Mouse (Mus musculus) hindbrain, embryonic 11.5 days (tissue): ENCODE measurements around the gene Creb5. TPM values are rescaled to one million over a fixed set of nuclear protein-coding genes. Genes with fewer than 3 reads are reported as not detected.

ENCODE experiments used
- ATAC-seq: fragments of 200-750 bp; cut with Nextera tagmentation; 2 replicates; pipeline ENCODE4 v1.8.0; 2017; ENCODE audit warnings: mild to moderate bottlenecking, moderate TSS enrichment, moderate library complexity; ENCODE audit not compliant: low FRiP score
- DNase-seq: peaks from one replicate; pipeline ENCODE4 v3.0.0-alpha.2; 2015; ENCODE audit warnings: low spot score
- H3K27ac ChIP-seq: fragments of 300-500 bp; sonication (generic); 2 replicates; pipeline ENCODE4 v1.5.1; 2014; ENCODE audit warnings: mild to moderate bottlenecking, low read depth, low read length
- H3K27me3 ChIP-seq: fragments of 300-500 bp; sonication (generic); 2 replicates; pipeline ENCODE4 v1.6.1; 2014; ENCODE audit warnings: mild to moderate bottlenecking, low read length, moderate library complexity, mixed read lengths; ENCODE audit not compliant: control insufficient read depth, insufficient read depth
- H3K36me3 ChIP-seq: fragments of 300-500 bp; sonication (generic); 2 replicates; pipeline ENCODE4 v1.6.1; 2014; ENCODE audit warnings: mild to moderate bottlenecking, low read length, moderate library complexity, mixed read lengths; ENCODE audit not compliant: control insufficient read depth, insufficient read depth
- H3K4me1 ChIP-seq: fragments of 300-500 bp; sonication (generic); replicated peaks from 2 replicates; pipeline ENCODE4 v1.6.1; 2014; ENCODE audit warnings: low read length, mixed read lengths; ENCODE audit not compliant: control insufficient read depth, insufficient read depth
- H3K4me2 ChIP-seq: fragments of 300-500 bp; sonication (generic); replicated peaks from 2 replicates; pipeline ENCODE4 v1.6.1; 2014; ENCODE audit warnings: mild to moderate bottlenecking, low read depth, low read length
- H3K4me3 ChIP-seq: fragments of 300-500 bp; sonication (generic); 2 replicates; pipeline ENCODE4 v1.5.1; 2014; ENCODE audit warnings: low read depth, low read length
- H3K9ac ChIP-seq: fragments of 300-500 bp; sonication (generic); 2 replicates; pipeline ENCODE4 v1.6.1; 2014; ENCODE audit warnings: low read depth, low read length
- H3K9me3 ChIP-seq: fragments of 300-500 bp; sonication (generic); 2 replicates; pipeline ENCODE4 v1.6.1; 2016; ENCODE audit warnings: low read length; ENCODE audit not compliant: control insufficient read depth
- whole genome bisulfite sequencing: fragments of 180-500 bp; shearing (Covaris S2); extraction: QIAGEN DNeasy Blood & Tissue Kit; methylation state at CpG from one replicate; pipeline ENCODE4 v1.1.7; 2014; 5-methylcytosine and 5-hydroxymethylcytosine counted together
- polyA plus RNA-seq: library from polyadenylated mRNA; unstranded; fragments of >200 nt; fragmentation: Nextera tagmentation; extraction: Ambion mirVana; gene quantifications from 2 replicates; pipeline ENCODE4 v1.2.1, GENCODE M21; 2014

The Creb5 gene
- polyA plus RNA-seq, 1 experiment from 2014 or later, result 5.5 TPM

- ATAC-seq, result no peak
- peaks cover 3% of the 10 kb centered on the region; the same call in 1 of the 2 replicates for H3K4me1 ChIP-seq
- no peaks in the 10 kb centered on the region for H3K27me3 ChIP-seq
- H3K9ac ChIP-seq, result no peak overlapping the region
- H3K27ac ChIP-seq, result no peak overlapping the region
- WGBS, result 77% methylated on average over 19 of the region's 19 CpGs
- H3K9me3 ChIP-seq, result no peaks in the 10 kb centered on the region
- DNase-seq, result no peak
- no peaks in the 10 kb centered on the region for H3K36me3 ChIP-seq
- no peak overlapping the region for H3K4me2 ChIP-seq
- H3K4me3 ChIP-seq, result no peak overlapping the region
These were observed 296.3 kb downstream of the Creb5 start for GRCm38 (mm10) chr6:53583234-53583875.

DNA sequence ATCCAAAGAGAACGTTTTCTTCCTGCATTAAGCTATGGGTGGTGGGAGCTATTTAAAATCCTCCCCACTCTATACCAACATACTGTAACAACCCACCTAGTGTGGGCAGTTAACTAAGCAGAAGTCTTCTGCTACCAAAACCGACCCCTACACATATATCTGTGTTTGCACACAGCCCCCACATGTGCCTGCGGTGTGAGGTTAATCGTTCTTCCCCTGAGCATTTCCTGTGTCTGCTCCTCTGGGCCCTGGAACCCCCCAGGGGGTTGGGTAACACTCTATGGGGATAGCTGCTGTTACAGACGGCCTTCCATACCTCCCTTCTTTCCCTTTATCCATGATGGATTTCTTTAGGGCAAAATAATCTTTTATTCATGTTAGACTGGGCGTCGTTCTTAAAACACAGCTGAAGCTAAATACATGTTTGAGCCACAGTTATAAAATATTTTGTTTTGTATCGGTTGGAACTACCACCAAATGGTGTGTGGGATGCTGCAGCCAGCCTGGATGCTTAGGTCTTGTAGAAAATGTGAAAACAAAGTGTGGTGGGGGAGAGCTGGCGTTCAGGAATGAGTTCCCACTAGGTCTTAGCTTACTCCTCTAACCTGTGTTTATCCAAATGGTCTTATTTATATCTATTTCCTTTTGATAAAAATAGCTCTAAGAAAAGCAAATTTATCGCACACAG, 297.8 kb downstream of the Creb5 start:
- ATAC-seq (no peak), DNase-seq (no peak)
- H3K27me3 ChIP-seq, result no peaks in the 10 kb centered on the region
- H3K4me3 ChIP-seq, result no peak overlapping the region
- H3K36me3 ChIP-seq, result no peaks in the 10 kb centered on the region
- no peak overlapping the region for H3K4me2 ChIP-seq
- H3K9ac ChIP-seq, result no peak overlapping the region
- 60% methylated on average over 10 of the region's 10 CpGs for WGBS
- no peak overlapping the region for H3K27ac ChIP-seq
- H3K9me3 ChIP-seq, result no peaks in the 10 kb centered on the region
- peaks cover 3% of the 10 kb centered on the region; the same call in 1 of the 2 replicates for H3K4me1 ChIP-seq

DNA sequence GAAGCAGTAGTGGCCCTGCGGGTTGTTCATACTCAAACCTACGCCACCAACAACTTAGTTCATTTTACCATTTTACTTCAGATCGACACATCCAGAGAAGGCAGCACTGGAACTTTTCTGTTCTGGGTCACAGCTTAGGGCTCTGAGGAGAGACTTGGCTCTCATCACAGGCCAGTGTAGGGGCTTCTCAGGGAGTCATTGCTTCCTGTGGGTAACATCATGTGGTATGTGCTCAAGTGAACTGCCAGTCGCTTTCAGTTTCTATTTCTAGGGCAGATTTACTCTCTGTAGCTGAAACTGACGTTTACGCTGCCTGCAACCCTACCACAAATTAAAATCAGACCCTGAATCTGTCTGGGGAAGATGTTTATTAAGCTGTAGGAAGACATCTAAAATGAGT, 302.7 kb downstream of the Creb5 start:
- Histone ChIP-seq H3K36me3 (no peaks in the 10 kb centered on the region), H3K4me3 (no peak overlapping the region), H3K4me2 (no peak overlapping the region), H3K4me1 (no peaks in the 10 kb centered on the region; the same call in 1 of the 2 replicates), H3K9ac (no peak overlapping the region), H3K27ac (no peak overlapping the region), H3K27me3 (no peaks in the 10 kb centered on the region), H3K9me3 (no peaks in the 10 kb centered on the region)
- ATAC-seq, result no peak
- DNase-seq, result no peak
- 83% methylated on average over 6 of the region's 6 CpGs for WGBS

DNA sequence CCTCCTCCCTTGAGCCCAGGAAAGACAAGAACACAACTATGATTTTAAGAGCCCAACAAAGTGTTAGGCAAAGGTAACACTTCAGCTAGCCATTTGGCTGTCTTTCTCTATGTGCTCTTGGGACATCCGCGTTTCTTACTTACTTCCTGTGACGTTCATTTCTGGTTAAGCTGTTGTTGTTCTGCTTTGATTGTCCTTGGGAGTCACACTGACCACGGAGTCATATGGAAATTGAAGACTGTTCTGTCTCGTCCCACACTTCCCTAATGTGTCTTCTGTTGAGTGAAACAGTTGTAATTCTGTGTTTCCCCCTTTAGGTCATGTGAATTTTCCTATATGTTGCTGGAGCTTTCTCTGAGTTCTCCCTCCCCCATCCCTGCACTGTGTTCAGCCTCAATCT, 305.2 kb downstream of the Creb5 start:
- WGBS, result 84% methylated on average over 5 of the region's 5 CpGs
- Histone ChIP-seq H3K9ac (no peak overlapping the region), H3K27me3 (no peaks in the 10 kb centered on the region), H3K27ac (no peak overlapping the region), H3K9me3 (no peaks in the 10 kb centered on the region), H3K4me1 (no peaks in the 10 kb centered on the region; the same call in 1 of the 2 replicates), H3K36me3 (no peaks in the 10 kb centered on the region), H3K4me2 (no peak overlapping the region), H3K4me3 (no peak overlapping the region)
- no peak for ATAC-seq
- no peak for DNase-seq

GRCm38 (mm10) chr6:53593603-53594002, 306.5 kb downstream of the Creb5 start:
- Histone ChIP-seq H3K27ac (no peak overlapping the region), H3K27me3 (no peaks in the 10 kb centered on the region), H3K4me2 (no peak overlapping the region), H3K4me3 (no peak overlapping the region), H3K36me3 (no peaks in the 10 kb centered on the region), H3K9ac (no peak overlapping the region), H3K9me3 (no peaks in the 10 kb centered on the region), H3K4me1 (no peaks in the 10 kb centered on the region; the same call in 1 of the 2 replicates)
- 30% methylated on average over 4 of the region's 4 CpGs for WGBS
- ATAC-seq (peak; percentile 81), DNase-seq (peak; percentile 51)

- H3K9me3 ChIP-seq, result no peaks in the 10 kb centered on the region
- no peaks in the 10 kb centered on the region for H3K36me3 ChIP-seq
- H3K4me3 ChIP-seq, result no peak overlapping the region
- DNase-seq, result no peak
- 52% methylated on average over 4 of the region's 4 CpGs for WGBS
- H3K27me3 ChIP-seq, result no peaks in the 10 kb centered on the region
- no peak overlapping the region for H3K9ac ChIP-seq
- no peak for ATAC-seq
- no peak overlapping the region for H3K27ac ChIP-seq
- H3K4me1 ChIP-seq, result no peaks in the 10 kb centered on the region; the same call in 1 of the 2 replicates
- no peak overlapping the region for H3K4me2 ChIP-seq
These were observed 307.2 kb downstream of the Creb5 start for GRCm38 (mm10) chr6:53594316-53594715.

- Histone ChIP-seq H3K27ac (no peak overlapping the region), H3K9ac (no peak overlapping the region), H3K4me3 (no peak overlapping the region), H3K27me3 (no peaks in the 10 kb centered on the region), H3K4me1 (no peaks in the 10 kb centered on the region; the same call in 1 of the 2 replicates), H3K4me2 (no peak overlapping the region), H3K9me3 (no peaks in the 10 kb centered on the region), H3K36me3 (no peaks in the 10 kb centered on the region)
- ATAC-seq, result no peak
- no peak for DNase-seq
- 84% methylated on average over 2 of the region's 2 CpGs for WGBS
These were observed 309.3 kb downstream of the Creb5 start for GRCm38 (mm10) chr6:53596402-53596801.

- H3K27ac ChIP-seq, result no peak overlapping the region
These were observed 316.0 kb downstream of the Creb5 start for GRCm38 (mm10) chr6:53603041-53603440.

DNA sequence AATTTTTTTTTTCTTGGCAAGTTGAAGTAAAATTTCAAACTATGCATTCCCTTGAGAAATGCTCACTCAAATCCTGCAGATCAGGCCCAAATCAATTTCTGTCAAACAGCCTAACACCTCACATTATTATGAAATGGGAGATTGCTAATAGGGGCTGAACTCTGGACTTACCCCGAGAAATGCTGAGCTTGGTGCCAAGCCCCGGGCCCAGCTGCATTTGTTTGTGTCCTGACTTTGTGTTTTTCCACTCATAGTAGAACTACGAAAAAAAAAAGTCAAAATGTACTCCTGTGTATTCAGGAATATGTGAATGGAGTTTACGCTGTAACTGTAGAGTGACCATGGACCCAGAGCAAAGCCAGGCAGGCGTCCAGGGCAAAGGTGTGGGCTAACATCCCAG, 316.6 kb downstream of the Creb5 start:
- DNase-seq (no peak), ATAC-seq (no peak)
- Histone ChIP-seq H3K36me3 (no peaks in the 10 kb centered on the region), H3K27me3 (no peaks in the 10 kb centered on the region), H3K9me3 (no peaks in the 10 kb centered on the region), H3K4me1 (no peaks in the 10 kb centered on the region), H3K27ac (no peak overlapping the region), H3K4me2 (no peak overlapping the region), H3K4me3 (no peak overlapping the region), H3K9ac (no peak overlapping the region)
- 83% methylated on average over 5 of the region's 5 CpGs for WGBS

More at GRCm38 (mm10) chr6:53603041-53603440, 316.0 kb downstream of the Creb5 start:
- H3K9ac ChIP-seq, result no peak overlapping the region
- H3K4me2 ChIP-seq, result no peak overlapping the region
- no peak for DNase-seq
- H3K4me3 ChIP-seq, result no peak overlapping the region
- H3K27me3 ChIP-seq, result no peaks in the 10 kb centered on the region
- H3K9me3 ChIP-seq, result no peaks in the 10 kb centered on the region
- H3K36me3 ChIP-seq, result no peaks in the 10 kb centered on the region
- WGBS, result 87% methylated on average over 3 of the region's 3 CpGs
- ATAC-seq, result no peak
- no peaks in the 10 kb centered on the region for H3K4me1 ChIP-seq
